Comparison of ENCODE assay signal across 14 mouse cellular contexts in the genomic region with DNA sequence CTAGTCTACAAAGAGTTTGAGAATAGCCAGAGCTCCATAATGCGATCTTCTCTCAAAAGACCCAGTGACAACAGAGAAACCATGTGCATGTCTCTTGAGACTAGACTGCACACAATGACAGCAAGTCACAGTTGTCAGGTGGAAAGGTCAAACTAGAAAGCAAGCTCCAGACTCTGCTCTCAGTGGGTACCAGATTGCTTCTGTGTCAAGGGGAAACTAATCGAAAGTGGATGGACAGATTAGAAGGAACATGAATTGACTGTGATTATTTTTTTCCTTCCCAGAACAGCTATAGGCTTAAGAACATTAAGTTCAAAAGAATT. TPM values are rescaled to one million over a fixed set of nuclear protein-coding genes. Genes with fewer than 3 reads are reported as not detected.
DNase-seq lines count a peak whose midpoint lies in the region; ATAC-seq and TF ChIP-seq lines count a peak whose summit lies in the region.
"Had no signal": no experiment of that assay in that cellular context is flagged by ENCODE, and none has a peak within 500 bp of the region (broad histone marks: within the 10 kb centered on the region; RNA-seq: fewer than 3 reads in every experiment).

No protein-coding gene starts in this region.

- no peak for ATAC-seq in hindbrain, embryonic 16.5 days
- ATAC-seq in stomach, postnatal 0 days (ENCODE audit: low FRiP score, low TSS enrichment): 0 out of 2 replicates have a peak, but pooled peaks have one; percentile 26

- H3K27me3 ChIP-seq in hindbrain, embryonic 10.5 days (ENCODE audit: insufficient read depth, poor library complexity, severe bottlenecking): 0 out of 2 replicates have a peak, but pooled peaks cover 3% of the 10 kb centered on the region
- H3K27me3 ChIP-seq in hindbrain, embryonic 16.5 days (replicated peaks; ENCODE audit: control insufficient read depth, insufficient read depth, low read length): no peaks in the 10 kb centered on the region
- H3K27me3 ChIP-seq in stomach, postnatal 0 days (ENCODE audit: control insufficient read depth, insufficient read depth, low read length): no peaks in the 10 kb centered on the region
- H3K27me3 ChIP-seq: kidney, embryonic 15.5 days; liver, embryonic 15.5 days; neural tube, embryonic 13.5 days had no signal

- H3K4me1 ChIP-seq in hindbrain, embryonic 10.5 days (replicated peaks): peaks cover 29% of the 10 kb centered on the region
- no peaks in the 10 kb centered on the region for H3K4me1 ChIP-seq in hindbrain, embryonic 16.5 days (ENCODE audit: control insufficient read depth, insufficient read depth, low read depth, low read length)
- peaks cover 4% of the 10 kb centered on the region; the same call in 1 of the 2 replicates for H3K4me1 ChIP-seq in stomach, postnatal 0 days (replicated peaks; ENCODE audit: control insufficient read depth, insufficient read depth)
- H3K4me1 ChIP-seq: liver, embryonic 15.5 days had no signal

- no peak overlapping the region for H3K4me2 ChIP-seq in hindbrain, embryonic 16.5 days (ENCODE audit: low read length)
- no peak overlapping the region for H3K4me2 ChIP-seq in stomach, postnatal 0 days (replicated peaks; ENCODE audit: low read depth)
- H3K4me2 ChIP-seq: kidney, embryonic 15.5 days; liver, embryonic 15.5 days; neural tube, embryonic 13.5 days had no signal

- no peak for TF ChIP-seq CTCF in stomach, postnatal 0 days (IDR thresholded peaks at IDR 0.05; ENCODE audit: low read depth)

- peak overlapping the region; percentile 84 for H3K27ac ChIP-seq in hindbrain, embryonic 10.5 days
- no peak overlapping the region for H3K27ac ChIP-seq in hindbrain, embryonic 16.5 days (ENCODE audit: low read depth, low read length)
- H3K27ac ChIP-seq in stomach, postnatal 0 days (replicated peaks): no peak overlapping the region
- H3K27ac ChIP-seq: kidney, embryonic 15.5 days; liver, embryonic 15.5 days; neural tube, embryonic 13.5 days had no signal

- WGBS in hindbrain, embryonic 10.5 days: 33% methylated on average over 2 of the region's 2 CpGs
- 24% methylated on average over 2 of the region's 2 CpGs for WGBS in hindbrain, embryonic 16.5 days
- WGBS in stomach, postnatal 0 days: 37% methylated on average over 2 of the region's 2 CpGs

- no peak overlapping the region for H3K4me3 ChIP-seq in hindbrain, embryonic 10.5 days
- H3K4me3 ChIP-seq in hindbrain, embryonic 16.5 days (ENCODE audit: low read length): no peak overlapping the region
- no peak overlapping the region for H3K4me3 ChIP-seq in stomach, postnatal 0 days (ENCODE audit: low read depth, low read length)
- H3K4me3 ChIP-seq: erythroblast, embryonic 14.5 days; kidney, embryonic 15.5 days; liver, embryonic 15.5 days; neural tube, embryonic 13.5 days had no signal

- no peak for TF ChIP-seq EP300 in stomach, postnatal 0 days (optimal IDR thresholded peaks at IDR 0.05)

- DNase-seq in embryo, embryonic 10 days (ENCODE audit: low spot score): peak; percentile 57
- no peak for DNase-seq in embryo, embryonic 9.5 days (ENCODE audit: extremely low spot score)
- DNase-seq in hindbrain, embryonic 10.5 days (ENCODE audit: low spot score): no peak
- peak; percentile 18 for DNase-seq in retina, embryonic 14.5 days (ENCODE audit: low spot score)
- no peak for DNase-seq in retina, postnatal 1 day
- DNase-seq in stomach, postnatal 0 days (ENCODE audit: low spot score): no peak
- no peak for DNase-seq in left cerebral cortex, adult 8-10 months (ENCODE audit: low spot score in 2 of 2)
- DNase-seq: heart, adult 18-20 months; layer of hippocampus, adult 9-11 months had no signal

- no peaks in the 10 kb centered on the region for H3K9me3 ChIP-seq in hindbrain, embryonic 10.5 days
- no peaks in the 10 kb centered on the region for H3K9me3 ChIP-seq in hindbrain, embryonic 16.5 days (ENCODE audit: control insufficient read depth, low read length)
- no peaks in the 10 kb centered on the region for H3K9me3 ChIP-seq in stomach, postnatal 0 days (ENCODE audit: control insufficient read depth, low read length)
- H3K9me3 ChIP-seq: kidney, embryonic 15.5 days; liver, embryonic 15.5 days; neural tube, embryonic 13.5 days had no signal

- H3K9ac ChIP-seq in hindbrain, embryonic 16.5 days (ENCODE audit: low read depth, low read length): no peak overlapping the region
- no peak overlapping the region for H3K9ac ChIP-seq in stomach, postnatal 0 days (ENCODE audit: low read length)
- H3K9ac ChIP-seq: kidney, embryonic 15.5 days; liver, embryonic 15.5 days; neural tube, embryonic 13.5 days had no signal

- no peaks in the 10 kb centered on the region for H3K36me3 ChIP-seq in hindbrain, embryonic 10.5 days
- H3K36me3 ChIP-seq in hindbrain, embryonic 16.5 days (ENCODE audit: control insufficient read depth, insufficient read depth, low read length): no peaks in the 10 kb centered on the region
- no peaks in the 10 kb centered on the region for H3K36me3 ChIP-seq in stomach, postnatal 0 days (ENCODE audit: control insufficient read depth, insufficient read depth, low read length)
- H3K36me3 ChIP-seq: kidney, embryonic 15.5 days; liver, embryonic 15.5 days; neural tube, embryonic 13.5 days had no signal

RNA-seq across cellular contexts. Expression of gene P3h2, which starts 27.5 kb away (rescaled TPM):
- polyA plus RNA-seq in hindbrain, embryonic 10.5 days (2016; fragmentation: Nextera tagmentation; extraction: Ambion mirVana): 1.9 and 2.1 TPM in 2 replicates
- polyA plus RNA-seq in hindbrain, embryonic 16.5 days (2015; fragmentation: Nextera tagmentation; extraction: Ambion mirVana): 0.81 and 1.5 TPM in 2 replicates
- polyA plus RNA-seq in stomach, postnatal 0 days (2015; fragmentation: Nextera tagmentation; extraction: Ambion mirVana): 2.3 and 3.8 TPM in 2 replicates
- 1 to 10 TPM; 3.0 to 5.4 (median 4.1) TPM for total RNA-seq in left cerebral cortex, adult 8-10 months (2022)
- polyA plus RNA-seq: erythroblast, embryonic 14.5 days had no signal

Comparison
In these comparisons a context has a peak if more than half of its experiments do, and no peak if none do; other contexts are left out.
1. DNase-seq: peak in embryo, embryonic 10 days (single experiment) and retina, embryonic 14.5 days (single experiment); none in embryo, embryonic 9.5 days (single experiment), hindbrain, embryonic 10.5 days (single experiment), retina, postnatal 1 day (single experiment), stomach, postnatal 0 days (single experiment) and left cerebral cortex, adult 8-10 months (0 of 2).